Mouse (Mus musculus) bone marrow macrophage, adult 2 months (primary cell): ENCODE data around the gene Tenm4. TPM values are rescaled to one million over a fixed set of nuclear protein-coding genes. Genes with fewer than 3 reads are reported as not detected.

Source experiments
- H3K27ac ChIP-seq: 2 replicates; pipeline ENCODE4 v1.5.1; 2012; ENCODE audit warnings: low read depth, low read length; ENCODE audit not compliant: insufficient read depth
- H3K4me1 ChIP-seq: 2 replicates; pipeline ENCODE4 v1.6.1; 2012; ENCODE audit warnings: low read length; ENCODE audit not compliant: control insufficient read depth, insufficient read depth
- H3K4me3 ChIP-seq: 2 replicates; pipeline ENCODE4 v1.5.1; 2012; ENCODE audit warnings: mild to moderate bottlenecking, low read length, moderate library complexity; ENCODE audit not compliant: insufficient read depth
- CTCF ChIP-seq: IDR thresholded peaks from 2 replicates; pipeline ENCODE4 v1.5.1; 2012; ENCODE audit warnings: low read depth, mild to moderate bottlenecking, low read length, moderate library complexity
- POLR2A ChIP-seq: IDR thresholded peaks from 2 replicates; pipeline ENCODE4 v1.6.1; 2012; ENCODE audit warnings: mild to moderate bottlenecking, low read depth, low read length, borderline replicate concordance
- polyA plus RNA-seq: library from polyadenylated mRNA; stranded (reverse); fragments of >200 nt; gene quantifications from 2 replicates; pipeline ENCODE4 v1.2.4, GENCODE M21; 2012; ENCODE audit not compliant: missing spikeins, insufficient read depth, insufficient read length

Tenm4 gene
- polyA plus RNA-seq, 1 experiment = not detected

- Histone ChIP-seq H3K4me3 (no peak overlapping the region), H3K27ac (no peak overlapping the region), H3K4me1 (no peaks in the 10 kb centered on the region)
- TF ChIP-seq POLR2A (no peak), CTCF (no peak)
Measured at GRCm38 (mm10) chr7:96152431-96152830, 18.6 kb upstream of the Tenm4 start.

GRCm38 (mm10) chr7:96152924-96153359 lies 18.1 kb upstream of the Tenm4 start:
- no peak overlapping the region for H3K4me3 ChIP-seq
- H3K27ac ChIP-seq = no peak overlapping the region
- TF ChIP-seq CTCF = no peak
- no peak for TF ChIP-seq POLR2A

GRCm38 (mm10) chr7:96154025-96154424 lies 17.0 kb upstream of the Tenm4 start:
- Histone ChIP-seq H3K4me3 (no peak overlapping the region), H3K27ac (no peak overlapping the region), H3K4me1 (no peaks in the 10 kb centered on the region)
- TF ChIP-seq CTCF (no peak), POLR2A (no peak)

More at GRCm38 (mm10) chr7:96152924-96153359, 18.1 kb upstream of the Tenm4 start:
- no peaks in the 10 kb centered on the region for H3K4me1 ChIP-seq

GRCm38 (mm10) chr7:96156481-96157255 lies 14.4 kb upstream of the Tenm4 start:
- no peak overlapping the region for H3K4me3 ChIP-seq
- H3K4me1 ChIP-seq = no peaks in the 10 kb centered on the region
- H3K27ac ChIP-seq = no peak overlapping the region
- TF ChIP-seq CTCF (no peak), POLR2A (no peak)

DNA sequence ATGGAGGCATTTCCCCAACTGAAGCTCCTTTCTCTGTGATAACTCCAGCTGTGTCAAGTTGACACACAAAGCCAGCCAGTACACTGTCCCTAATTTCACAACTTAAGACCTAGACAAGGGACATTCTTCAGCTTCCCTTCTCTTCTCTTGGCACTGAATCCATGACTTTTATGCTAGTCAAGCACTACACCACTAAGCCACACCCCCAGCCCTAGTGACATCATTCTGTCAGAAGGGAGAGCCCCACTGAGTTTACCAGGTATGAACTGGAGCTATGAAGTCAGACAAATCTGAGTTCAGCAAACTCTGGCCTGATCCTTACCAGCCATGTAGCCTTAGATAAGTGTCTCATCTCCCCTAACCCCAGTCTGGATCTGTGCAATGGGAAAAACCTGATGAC lies 6.9 kb upstream of the Tenm4 start:
- TF ChIP-seq CTCF (no peak), POLR2A (no peak)
- no peak overlapping the region for H3K27ac ChIP-seq
- no peak overlapping the region for H3K4me3 ChIP-seq
- H3K4me1 ChIP-seq = no peaks in the 10 kb centered on the region

GRCm38 (mm10) chr7:96168921-96169320 lies 2.1 kb upstream of the Tenm4 start:
- Histone ChIP-seq H3K4me1 (no peaks in the 10 kb centered on the region), H3K4me3 (no peak overlapping the region), H3K27ac (no peak overlapping the region)
- no peak for TF ChIP-seq POLR2A

GRCm38 (mm10) chr7:96171596-96172563 lies 834 bp downstream of the Tenm4 start:
- Histone ChIP-seq H3K4me3 (no peak overlapping the region), H3K27ac (no peak overlapping the region), H3K4me1 (no peaks in the 10 kb centered on the region)

DNA sequence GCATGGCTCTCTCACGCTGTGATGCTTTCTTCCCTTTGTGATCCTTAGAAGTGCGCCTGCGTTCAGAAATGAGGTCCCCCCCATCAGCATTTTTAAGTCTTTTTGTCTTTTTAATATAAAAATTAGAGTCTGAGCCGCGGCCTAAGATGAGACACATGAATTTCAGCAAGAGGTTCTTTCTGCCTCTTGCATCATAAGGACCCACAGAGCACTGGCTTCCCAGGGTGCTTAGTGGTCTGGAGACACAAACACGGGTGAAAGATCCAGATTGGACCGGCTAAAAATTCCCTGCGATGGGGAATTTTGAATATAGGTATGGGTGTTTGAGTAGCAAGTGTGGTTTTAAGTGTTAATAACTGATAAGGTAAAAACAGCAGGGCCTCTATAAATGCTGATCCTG lies 5.7 kb downstream of the Tenm4 start:
- Histone ChIP-seq H3K4me3 (no peak overlapping the region), H3K27ac (no peak overlapping the region)
- TF ChIP-seq CTCF = no peak
- no peak for TF ChIP-seq POLR2A

More at GRCm38 (mm10) chr7:96171596-96172563, 834 bp downstream of the Tenm4 start:
- no peak for TF ChIP-seq CTCF
- TF ChIP-seq POLR2A = no peak

GRCm38 (mm10) chr7:96181751-96182150 lies 10.7 kb downstream of the Tenm4 start:
- no peak overlapping the region for H3K4me3 ChIP-seq
- H3K27ac ChIP-seq = no peak overlapping the region
- no peaks in the 10 kb centered on the region for H3K4me1 ChIP-seq
- no peak for TF ChIP-seq CTCF
- no peak for TF ChIP-seq POLR2A

More for the DNA sequence above, 5.7 kb downstream of the Tenm4 start:
- no peaks in the 10 kb centered on the region for H3K4me1 ChIP-seq
